Mouse (Mus musculus): Measurements from ENCODE around the gene Agap1. TPM values are rescaled to one million over a fixed set of nuclear protein-coding genes. Genes with fewer than 3 reads are reported as not detected.

Agap1 gene
- 10 to 100 TPM; 18.9 to 20.6 TPM for total RNA-seq (2021)
- long read RNA-seq, experiment 1, full-length matches to known transcripts: 8 of 17 reads
- long read RNA-seq, experiment 1, partial matches to known transcripts: 2 of 17 reads
- long read RNA-seq, experiment 1, other reads (novel, unspliced or antisense): 7 of 17 reads
- long read RNA-seq, experiment 2, full-length matches to known transcripts: 6 of 12 reads
- long read RNA-seq, experiment 2, partial matches to known transcripts: 1 of 12 reads
- long read RNA-seq, experiment 2, other reads (novel, unspliced or antisense): 5 of 12 reads

DNA sequence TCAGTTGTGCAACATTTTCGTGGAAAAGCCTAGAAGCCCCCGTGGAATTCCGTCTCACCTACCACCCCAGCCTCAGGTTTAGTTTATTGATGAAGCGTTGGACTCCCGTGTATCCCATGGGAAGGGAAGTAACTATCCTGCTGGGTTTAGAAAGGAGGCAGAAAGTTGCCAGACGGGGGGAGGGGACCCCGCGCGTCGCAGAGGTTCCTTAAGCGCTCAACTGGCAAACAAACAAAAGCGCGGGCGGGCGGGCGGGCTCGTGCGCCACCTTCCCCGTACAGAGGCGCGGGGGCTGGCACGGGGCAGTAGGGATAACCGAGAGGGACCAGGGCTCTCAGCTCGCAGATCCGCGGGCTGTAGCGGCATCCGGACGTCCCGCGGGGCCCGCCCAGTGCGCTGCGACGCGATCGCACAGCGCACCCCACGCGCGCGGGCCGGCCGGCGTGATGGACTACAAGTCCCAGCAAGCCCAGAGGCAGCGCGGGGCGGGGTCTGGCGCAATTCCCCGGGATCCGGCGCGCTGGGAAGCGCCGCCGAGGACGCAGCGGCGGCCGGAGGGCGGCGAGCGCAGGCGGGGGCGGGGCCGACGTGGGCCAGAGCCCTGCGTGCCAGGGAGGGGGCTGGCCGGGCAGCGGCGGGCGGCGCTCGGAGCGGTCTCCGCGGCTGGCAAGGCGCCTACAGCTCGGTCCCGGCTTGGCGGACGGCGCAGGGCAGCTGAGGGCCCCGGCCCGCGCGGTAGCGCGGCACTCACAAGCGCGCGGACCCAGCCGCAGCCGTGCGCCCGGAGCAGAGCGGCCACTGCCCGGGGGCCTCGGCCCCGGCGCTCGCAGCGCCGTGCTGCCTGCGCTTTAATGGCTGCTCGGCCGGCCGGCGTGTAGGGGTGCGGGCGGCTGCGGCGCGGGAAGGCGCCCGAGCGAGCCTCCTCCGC, at the start of gene Agap1:
TSS of gene Agap1 (plus strand) at position 611 of the 928 bp plus-strand sequence.
- DNase-seq (ENCODE audit: low spot score): peak; percentile 95

DNA sequence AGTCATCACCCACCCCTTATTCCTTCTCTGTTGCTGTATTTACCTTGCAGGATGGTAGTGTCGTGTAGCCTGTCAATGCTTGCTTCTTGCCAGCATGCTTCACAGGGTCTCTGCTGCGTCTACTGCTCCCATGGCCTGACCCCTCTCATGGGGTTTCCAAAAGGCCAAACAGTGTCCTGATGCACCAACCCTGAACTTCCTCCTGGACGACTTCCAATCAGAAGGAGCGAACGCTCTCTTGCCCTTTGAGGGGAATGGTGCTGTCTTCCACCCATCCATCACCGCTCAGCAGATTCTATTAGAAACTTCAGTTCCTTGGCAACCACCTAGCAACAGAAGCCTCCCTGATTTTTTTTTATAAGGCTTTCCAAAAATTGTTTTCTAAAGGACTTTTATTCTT, 48.6 kb upstream of the Agap1 start:
- no peak for DNase-seq (ENCODE audit: low spot score)

DNA sequence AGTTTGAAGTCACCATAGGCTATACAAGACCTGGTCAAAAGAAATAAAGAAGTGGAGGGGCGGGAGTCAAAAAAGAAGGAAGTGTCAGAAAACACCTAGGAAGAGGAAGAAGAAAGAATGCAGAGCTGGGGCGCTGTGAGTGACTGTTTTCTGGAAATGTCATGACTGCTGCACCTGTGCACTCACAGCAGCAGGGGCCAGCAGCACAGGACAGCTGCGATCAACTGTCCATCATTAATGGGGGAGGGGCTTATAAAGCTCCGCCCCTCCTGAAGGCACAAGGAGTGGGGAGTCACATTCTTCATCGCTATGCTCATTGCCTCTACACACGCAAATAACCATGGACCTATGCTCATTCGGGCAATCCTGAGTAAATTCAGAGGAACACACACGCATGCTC, 46.6 kb upstream of the Agap1 start:
- no peak for DNase-seq (ENCODE audit: low spot score)

DNA sequence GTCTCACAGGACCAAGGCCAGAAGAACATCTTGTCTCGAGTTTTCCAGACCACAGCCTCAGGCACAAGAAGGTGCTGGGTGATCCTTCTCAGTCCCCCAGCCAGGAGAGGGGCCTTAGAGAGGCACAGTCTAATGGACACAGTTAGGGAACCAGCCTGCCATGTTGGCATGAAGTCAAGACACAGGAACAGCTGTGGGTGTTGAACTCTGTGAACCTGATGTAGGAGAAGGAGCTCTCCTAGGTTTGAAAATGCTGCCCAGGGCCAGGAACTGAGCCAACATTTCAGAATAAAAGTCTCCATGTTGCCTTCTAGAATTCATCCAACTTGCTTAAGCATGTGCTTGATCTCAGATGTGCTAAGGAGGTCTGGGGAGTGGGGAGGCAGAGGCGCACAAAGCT, 41.5 kb upstream of the Agap1 start:
- DNase-seq (ENCODE audit: low spot score): peak; percentile 20

DNA sequence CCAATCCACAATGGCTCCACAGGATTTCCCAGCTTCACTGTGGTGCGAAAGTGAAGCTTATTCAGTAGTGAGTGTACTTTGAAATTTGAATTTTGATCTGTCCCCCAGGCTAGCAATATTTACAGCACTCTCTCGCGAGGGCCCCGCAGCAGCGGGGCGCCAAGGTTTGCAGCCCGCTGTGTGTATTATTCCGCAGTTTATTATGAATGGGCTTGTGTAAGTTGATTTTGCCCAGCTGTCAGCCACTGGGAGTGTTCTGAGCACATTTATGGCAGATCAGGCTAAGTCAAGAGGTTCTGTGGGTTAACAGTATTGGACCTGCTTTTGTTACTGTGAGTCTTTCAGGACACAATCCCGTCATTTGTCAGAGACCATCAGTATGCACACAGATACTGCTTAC, 40.0 kb upstream of the Agap1 start:
- no peak for DNase-seq (ENCODE audit: low spot score)

DNA sequence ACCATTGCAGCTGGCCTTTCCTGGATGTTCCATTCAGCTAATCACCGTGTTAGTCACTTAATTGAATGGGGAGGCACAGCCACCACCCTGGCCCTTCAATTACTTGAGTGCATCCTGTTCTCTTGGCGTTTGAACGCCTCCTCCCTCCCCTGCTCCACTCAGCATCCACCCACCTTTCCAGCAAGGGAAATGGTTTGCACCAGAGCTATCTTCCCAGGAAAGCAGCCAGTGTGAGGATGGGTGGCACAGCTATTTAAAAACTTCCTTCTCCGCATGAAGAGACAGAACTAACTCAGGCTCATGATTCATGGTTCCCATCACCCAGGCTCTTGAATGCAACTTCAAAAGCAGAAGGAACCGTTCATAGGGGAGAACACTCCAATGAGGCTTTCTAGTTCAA, 37.7 kb upstream of the Agap1 start:
- no peak for DNase-seq (ENCODE audit: low spot score)

DNA sequence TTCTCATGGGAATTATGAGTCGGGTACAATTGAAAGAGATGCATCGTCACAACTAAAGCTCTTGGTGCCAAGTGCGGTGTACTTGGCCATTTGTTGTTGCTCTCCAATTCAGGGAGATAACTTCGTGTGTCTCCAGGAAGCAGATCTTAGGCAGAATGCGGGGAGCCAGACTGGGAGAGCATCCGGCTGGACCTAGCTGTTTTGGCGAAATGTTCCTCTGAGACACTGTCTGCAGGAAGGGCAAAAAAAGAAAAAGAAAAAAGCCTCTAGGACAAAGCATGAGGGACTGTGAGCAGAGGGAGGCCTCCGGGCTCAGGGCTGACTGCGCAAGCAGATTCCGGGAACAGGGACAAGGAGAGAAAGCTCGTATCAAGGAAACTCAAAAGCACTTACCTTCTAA, 34.0 kb upstream of the Agap1 start:
- no peak for DNase-seq (ENCODE audit: low spot score)

DNA sequence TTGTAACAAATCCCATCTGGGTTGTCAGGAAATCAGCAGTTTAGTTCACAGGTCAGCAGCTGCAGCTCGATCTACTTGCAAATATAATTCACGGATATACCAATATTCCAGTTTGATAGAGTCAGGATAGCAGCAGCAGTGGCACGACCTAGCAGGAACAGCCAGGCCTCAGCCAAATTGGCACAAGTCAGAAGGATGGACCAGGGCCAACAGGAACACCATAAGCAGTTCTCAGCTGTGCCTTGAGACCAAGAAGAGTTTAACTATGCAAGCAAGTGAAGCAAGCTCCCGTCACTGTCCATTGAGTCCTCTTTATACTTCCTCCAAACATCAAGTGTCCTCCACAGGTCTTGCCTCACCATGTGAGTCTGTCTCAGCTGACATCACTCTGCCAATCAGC, 33.2 kb upstream of the Agap1 start:
- peak; percentile 38 for DNase-seq (ENCODE audit: low spot score)

DNA sequence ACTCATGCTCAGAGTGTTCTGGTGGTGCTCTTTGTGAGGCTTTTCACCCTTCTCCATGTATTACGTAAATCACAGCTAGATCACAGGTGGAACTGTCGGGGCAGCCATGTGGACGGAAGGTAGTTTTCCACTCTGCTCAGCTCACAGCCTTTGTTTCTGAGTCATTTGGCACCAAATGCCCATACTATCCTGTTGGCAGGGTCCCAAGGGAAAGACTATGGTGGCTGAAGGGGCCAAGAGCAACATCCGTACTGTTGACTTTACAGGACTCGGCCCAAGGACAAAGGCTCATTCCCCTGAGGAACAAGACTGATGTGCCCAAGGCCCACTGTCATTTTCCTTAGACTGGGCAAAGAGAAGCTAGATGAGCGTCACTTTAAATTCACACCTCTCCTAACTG, 30.0 kb upstream of the Agap1 start:
- no peak for DNase-seq (ENCODE audit: low spot score)

DNA sequence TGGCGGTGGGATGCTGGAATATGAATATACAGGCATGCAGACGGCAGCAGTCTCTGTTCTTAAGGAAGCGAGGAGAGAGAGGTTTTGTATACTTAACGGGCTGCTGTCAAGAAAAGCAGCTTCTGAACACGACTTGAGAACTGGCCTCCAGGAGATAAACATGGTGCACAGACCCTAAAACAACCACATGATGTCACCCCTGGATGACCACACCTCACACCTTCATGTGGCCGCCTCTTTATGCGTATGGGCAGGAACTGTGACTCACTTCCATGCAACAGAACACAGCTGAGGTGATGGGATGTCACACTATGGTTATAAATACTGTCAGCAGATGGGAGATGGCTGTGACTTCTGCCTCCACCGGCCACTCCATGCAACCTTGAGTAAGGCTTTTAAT, 28.5 kb upstream of the Agap1 start:
- no peak for DNase-seq (ENCODE audit: low spot score)

DNA sequence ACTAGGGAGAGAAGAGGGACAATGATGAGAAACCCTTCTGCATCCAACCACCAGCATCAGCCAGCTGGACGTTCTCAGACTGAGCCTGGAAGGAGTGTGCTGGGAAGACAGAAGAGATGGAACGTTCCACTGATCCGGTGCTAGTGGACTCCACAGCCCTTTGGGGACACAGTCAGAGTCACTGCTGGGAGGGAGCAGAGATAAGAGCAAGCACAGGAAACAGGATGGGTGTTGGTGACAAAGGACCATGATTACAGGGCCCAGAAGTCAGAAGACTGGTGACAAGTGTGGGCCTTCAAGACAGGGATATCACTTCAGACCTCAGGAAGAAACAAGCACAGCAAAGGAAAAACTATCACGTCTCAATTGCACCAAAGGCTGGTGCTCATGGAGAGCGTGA, 25.9 kb upstream of the Agap1 start:
- no peak for DNase-seq (ENCODE audit: low spot score)

DNA sequence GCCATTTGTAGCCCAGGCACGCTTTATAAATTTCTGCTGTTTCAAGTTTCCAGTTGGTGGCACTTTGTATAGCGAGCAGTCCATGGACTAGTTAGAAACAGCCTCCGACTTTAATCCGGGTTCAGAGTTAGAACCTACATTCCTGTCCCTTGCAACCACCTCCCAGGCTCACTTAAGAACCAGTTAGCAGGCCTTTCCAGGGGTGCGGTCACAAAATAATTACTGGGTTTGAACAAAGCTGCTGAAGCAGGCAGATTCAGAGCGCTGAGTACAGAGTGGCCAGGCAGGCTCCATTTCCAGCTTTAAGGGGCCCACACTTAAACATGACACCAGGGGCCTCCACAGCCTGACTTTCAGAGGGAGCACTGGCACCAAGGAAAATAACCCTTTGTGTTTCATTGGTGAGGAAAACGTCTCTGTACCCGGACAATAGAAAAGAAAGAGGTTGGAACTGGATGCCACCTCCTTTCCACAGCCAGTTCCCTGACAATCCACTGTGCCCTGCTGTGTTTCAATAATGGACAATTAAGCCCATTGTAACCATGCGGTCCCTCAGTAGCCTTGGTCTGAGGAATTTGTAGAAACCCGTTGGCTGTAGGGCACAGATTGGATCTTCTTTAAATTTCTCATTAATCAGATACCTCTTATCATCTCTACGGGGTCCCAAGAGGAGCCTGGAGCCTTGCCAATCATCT, 24.5 kb upstream of the Agap1 start:
- DNase-seq (ENCODE audit: low spot score): no peak

DNA sequence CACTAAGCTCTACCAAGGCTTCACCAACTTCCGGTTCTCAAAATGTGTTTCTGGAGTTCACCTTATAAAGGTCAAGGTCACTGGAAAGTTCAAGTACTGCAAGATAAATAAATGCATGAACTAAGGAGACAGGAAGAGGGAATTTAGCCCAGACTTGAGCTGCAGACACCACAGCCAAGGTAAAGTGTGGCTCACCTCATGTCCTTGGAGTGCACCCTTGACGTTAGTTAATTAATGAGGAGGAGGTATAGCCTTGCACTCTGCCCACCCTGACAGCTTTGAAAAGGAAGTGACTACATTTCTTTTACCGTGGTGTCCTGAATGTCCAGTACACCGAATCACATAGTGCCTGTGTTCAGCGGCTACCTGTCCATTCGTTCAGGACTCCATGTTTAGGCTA, 15.3 kb upstream of the Agap1 start:
- no peak for DNase-seq (ENCODE audit: low spot score)

DNA sequence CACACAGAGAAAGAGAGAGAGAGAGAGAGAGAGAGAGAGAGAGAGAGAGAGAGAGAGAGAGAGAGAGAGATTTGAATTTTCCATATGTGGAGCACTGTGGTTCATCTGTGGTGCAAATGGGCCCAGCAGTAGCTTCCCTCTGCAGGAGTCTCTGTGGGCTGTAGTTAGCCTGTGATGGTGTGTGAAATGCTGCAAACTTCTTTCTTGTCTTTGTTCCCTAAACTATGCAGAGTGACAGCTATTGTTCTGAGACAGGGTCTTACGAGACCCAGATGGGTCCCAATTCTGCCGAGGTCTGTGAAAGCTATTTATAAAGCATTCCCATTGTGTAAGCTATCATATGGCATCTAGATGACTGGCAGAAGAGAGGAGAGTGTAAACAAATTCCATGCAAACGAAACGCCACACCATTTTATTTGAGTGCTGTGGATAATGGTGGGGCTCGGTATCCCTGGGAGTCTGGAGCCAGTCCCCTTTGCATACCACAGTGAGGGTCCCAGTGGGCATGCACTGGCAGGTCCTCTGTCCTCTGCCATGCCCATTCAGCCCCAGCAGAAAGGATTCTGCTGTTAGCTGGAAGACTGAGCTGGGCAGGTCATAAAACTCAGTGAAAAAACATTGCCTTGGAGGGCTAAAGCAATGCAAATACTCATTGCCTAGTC, 13.2 kb upstream of the Agap1 start:
- no peak for DNase-seq (ENCODE audit: low spot score)

DNA sequence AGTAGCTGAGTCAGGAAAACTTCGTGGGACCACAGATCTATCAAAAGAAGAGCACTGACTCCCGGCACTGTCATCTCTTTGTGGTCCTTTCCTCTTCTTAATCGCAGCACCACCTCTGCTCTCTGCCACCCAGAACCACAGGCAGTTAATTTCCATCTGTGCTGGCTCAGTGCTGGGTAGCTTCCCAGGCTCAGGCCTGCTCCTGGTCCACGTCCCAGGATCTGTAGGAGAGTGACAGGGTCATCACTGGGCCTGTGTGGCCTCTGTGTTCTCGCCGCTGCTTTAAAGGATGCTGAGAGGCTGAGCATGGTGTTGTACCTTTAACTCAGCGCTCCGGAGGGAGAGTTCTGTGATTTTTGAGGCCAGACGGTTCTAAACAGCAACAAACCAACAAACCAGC, 11.1 kb upstream of the Agap1 start:
- no peak for DNase-seq (ENCODE audit: low spot score)

DNA sequence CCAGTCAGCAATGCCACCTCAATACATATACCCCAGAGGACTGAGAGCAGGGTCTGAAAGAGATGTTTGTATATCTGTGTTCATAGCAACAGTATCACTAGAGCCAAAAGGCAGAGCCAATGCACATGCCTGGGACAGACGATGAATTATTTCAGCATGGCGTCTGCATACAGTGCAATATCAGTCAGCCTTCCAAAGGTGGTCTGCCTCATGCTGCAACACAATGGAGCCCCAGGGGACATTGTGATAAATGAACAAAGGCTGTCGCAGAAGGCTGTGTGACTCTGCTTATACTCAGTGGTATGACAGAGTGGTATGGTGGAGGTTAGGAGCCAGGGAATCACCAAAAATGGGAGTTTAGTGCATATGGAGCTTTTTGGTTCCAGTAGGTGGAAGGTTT, 10.6 kb upstream of the Agap1 start:
- DNase-seq (ENCODE audit: low spot score): no peak

DNA sequence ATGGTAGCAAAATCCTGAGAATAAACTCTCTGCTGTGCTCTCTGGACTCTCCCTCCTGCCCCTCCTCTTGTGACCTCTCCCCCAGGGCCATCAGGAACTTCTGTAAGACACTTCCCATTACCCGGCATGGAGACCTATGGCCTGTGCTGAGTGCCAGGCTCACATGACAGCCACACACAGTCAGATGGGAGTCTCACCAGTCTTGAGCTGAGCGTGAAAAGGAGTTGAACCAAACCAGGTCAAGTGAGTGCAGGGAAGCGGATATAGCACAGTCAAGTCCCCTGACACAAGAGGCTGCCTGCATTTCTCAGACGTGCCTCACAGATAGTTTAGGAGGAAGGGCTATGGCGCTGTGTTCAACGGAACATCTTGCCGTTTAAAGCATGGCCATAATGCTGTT, 4.5 kb upstream of the Agap1 start:
- DNase-seq (ENCODE audit: low spot score): no peak

DNA sequence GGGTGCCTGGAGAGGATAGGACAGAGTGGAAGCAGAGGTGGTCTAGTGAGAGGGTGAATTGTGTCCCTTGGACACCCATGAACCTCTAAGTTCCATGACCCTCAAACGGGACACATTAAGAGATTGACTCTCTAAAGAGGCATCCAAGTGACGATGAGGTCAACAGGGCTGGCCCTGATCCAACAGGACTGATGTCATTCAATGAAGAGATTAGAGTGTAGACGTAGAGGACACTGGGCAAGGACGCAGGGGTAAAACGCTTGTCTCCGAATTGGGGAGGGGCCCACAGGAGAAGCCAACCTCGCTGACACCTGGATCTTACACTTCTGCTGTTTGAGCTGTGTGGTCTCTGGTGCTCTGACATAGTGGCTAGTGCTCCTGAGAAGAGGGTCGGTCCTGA, 2.5 kb upstream of the Agap1 start:
- no peak for DNase-seq (ENCODE audit: low spot score)

DNA sequence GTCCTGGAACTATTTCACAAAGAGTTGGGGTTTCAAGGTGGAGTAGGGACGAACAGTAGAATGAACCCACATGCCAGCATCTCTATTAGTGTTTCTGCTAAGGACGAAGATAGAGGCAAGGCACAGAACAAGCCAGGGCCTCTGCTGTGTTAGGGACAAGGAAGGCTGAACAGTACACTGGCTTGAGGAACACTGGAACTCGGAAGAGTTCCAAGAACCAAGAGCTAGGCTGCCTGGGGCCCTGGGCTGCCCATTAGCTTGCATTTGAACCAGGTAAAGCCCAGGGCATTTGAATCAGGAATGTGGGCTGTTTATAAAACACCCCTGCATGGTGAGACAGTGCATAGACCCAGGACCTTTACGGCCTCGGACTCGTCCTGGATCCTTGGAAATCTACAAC, 940 bp upstream of the Agap1 start:
- DNase-seq (ENCODE audit: low spot score): no peak

DNA sequence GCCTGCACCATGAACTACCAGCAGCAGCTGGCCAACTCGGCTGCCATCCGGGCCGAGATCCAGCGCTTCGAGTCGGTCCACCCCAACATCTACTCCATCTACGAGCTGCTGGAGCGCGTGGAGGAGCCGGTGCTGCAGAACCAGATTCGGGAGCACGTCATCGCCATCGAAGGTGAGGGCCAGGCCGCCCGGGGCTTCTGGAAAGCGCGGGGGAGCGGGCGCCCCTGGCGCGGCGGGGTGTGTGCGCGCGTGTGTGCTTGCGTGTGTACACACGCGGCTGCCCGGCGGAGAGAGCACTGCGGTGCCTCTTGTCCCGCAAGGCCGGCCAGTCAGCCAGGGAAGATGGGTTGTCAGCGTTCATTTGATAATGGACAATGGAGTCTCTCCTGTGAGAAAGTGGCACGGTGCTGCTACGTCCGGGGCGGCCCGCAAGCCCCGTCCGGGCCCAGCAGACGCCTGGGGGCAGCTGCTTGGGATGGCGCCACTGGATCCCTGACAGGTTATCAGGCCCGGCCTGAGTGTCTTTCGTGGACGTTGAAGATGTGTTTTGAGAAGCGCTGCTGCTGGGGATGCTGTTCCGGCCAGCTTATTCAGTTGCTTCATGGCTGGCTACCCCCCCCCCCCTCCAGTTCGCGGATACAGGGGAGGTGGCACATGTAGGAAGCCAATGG, 950 bp downstream of the Agap1 start:
- no peak for DNase-seq (ENCODE audit: low spot score)

DNA sequence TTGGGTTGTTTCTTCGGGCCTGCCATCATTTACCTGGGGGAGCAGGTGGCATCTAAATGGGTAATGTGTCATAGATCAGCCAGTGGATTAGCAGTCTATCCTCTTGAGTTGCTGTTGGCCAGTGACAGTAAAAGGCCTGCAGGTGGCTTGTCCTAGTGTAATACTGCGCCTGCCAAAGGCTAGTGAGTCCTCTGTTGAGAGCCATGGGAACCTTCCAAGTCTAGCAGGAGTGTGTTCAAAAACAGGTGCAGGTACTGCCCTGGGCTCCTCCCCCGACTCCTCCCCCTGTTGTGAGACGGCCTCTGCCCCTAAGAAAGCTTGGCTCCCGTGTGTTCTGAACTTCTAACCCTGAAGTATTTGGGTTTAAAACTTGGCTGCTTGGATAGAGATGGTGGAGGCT, 1.9 kb downstream of the Agap1 start:
- peak; percentile 38 for DNase-seq (ENCODE audit: low spot score)

Data from gastrocnemius, adult 18-20 months (tissue).